Mouse (Mus musculus) heart, postnatal 0 days (tissue): ENCODE results near the gene Prdm10.

Experiments used
- CTCF ChIP-seq: IDR thresholded peaks from 2 replicates; pipeline ENCODE4 v1.5.1; 2016; ENCODE audit warnings: antibody characterized with exemption, control low read depth, low read depth
- EP300 ChIP-seq: IDR thresholded peaks from 2 replicates; pipeline ENCODE4 v1.6.1; 2016; ENCODE audit warnings: antibody characterized with exemption, low read depth

GRCm38 (mm10) chr9:31235030-31235429 lies 45.3 kb upstream of the Prdm10 start:
- no peak for TF ChIP-seq EP300
- TF ChIP-seq CTCF, result no peak
